Mouse (Mus musculus): ENCODE data around the gene Gm20479. TPM values are rescaled to one million over a fixed set of nuclear protein-coding genes. Genes with fewer than 3 reads are reported as not detected.

Gene Gm20479
- polyA plus RNA-seq, 1 experiment from 2014 or later = not detected

DNA sequence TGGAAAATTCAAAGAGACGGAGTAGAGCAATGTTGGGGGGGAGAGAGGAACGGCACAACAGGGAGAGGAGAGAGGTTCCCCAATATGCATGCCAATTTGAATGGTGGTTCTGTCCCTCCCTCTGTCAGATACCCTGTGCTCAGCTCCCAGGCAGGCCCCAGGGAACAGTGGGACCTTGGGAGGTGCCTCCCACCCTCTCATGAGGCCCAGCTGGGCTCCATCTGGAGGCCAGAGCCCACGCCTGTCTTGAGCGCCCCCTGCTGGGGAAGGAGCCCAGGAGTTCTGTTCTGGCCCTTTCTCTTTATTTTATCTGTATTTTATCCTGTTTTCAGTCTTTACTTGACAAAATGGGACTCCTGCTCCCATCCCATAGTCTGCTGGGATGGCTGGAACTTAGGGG, 27.5 kb upstream of the Gm20479 start:
- Histone ChIP-seq H3K4me3 (no peak overlapping the region), H3K36me3 (ENCODE audit: poor library complexity, severe bottlenecking) (no peaks in the 10 kb centered on the region), H3K27me3 (peaks cover 16% of the 10 kb centered on the region), H3K27ac (no peak overlapping the region), H3K9me3 (replicated peaks) (no peaks in the 10 kb centered on the region), H3K4me1 (peaks cover 7% of the 10 kb centered on the region; the same call in 1 of the 2 replicates), H3K9ac (no peak overlapping the region), H3K4me2 (no peak overlapping the region)
- ATAC-seq = peak; percentile 51; the same call in 1 of the 2 replicates
- 42% methylated on average over 4 of the region's 4 CpGs for WGBS

DNA sequence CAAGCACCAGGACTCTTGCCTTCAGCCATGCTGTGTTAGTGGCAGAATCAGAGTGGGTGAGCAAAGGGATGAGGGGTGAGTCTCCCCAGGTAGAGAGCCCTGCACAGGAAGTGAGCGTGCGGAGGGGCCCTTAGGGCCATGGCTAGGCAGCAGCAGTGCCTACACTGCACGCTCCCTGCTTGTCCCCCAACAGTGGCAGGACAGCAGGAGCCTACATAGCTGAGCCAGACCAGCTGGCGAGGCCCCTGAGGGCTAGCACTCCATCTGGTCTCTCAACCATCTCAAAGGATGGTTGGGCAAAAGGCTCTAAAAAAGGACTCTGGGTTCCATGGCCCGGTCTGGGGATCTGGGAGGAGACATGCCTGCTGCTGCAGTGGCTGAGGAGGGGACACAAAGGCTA, 26.9 kb upstream of the Gm20479 start:
- H3K36me3 ChIP-seq (ENCODE audit: poor library complexity, severe bottlenecking) = no peaks in the 10 kb centered on the region
- peaks cover 7% of the 10 kb centered on the region; the same call in 1 of the 2 replicates for H3K4me1 ChIP-seq
- no peak overlapping the region for H3K4me2 ChIP-seq
- H3K9ac ChIP-seq = no peak overlapping the region
- ATAC-seq = no peak
- H3K9me3 ChIP-seq (replicated peaks) = no peaks in the 10 kb centered on the region
- WGBS = 66% methylated on average over 5 of the region's 5 CpGs
- no peak overlapping the region for H3K27ac ChIP-seq
- peaks cover 17% of the 10 kb centered on the region for H3K27me3 ChIP-seq
- no peak overlapping the region for H3K4me3 ChIP-seq

DNA sequence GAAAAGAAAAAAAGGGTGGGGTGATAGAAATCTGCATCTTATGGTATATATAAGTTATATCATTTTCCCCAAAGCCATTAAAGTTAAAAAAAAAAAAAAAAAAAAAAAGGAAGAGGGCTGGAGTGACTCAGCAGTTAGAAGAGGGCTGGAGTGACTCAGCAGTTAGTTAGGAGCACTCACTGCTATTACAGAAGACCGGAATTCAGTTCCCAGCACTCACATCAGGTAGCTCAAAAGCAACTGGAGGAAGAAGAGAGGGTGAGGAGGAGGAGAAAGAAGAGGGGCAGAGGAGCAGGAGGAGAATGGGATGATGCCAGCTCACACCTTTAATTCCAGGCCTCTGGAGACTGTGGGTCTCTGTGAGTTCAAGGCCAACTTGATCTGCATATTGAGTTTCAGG, 26.0 kb upstream of the Gm20479 start:
- Histone ChIP-seq H3K27me3 (peaks cover 25% of the 10 kb centered on the region), H3K4me1 (peaks cover 7% of the 10 kb centered on the region; the same call in 1 of the 2 replicates), H3K9me3 (replicated peaks) (no peaks in the 10 kb centered on the region), H3K4me3 (no peak overlapping the region), H3K9ac (no peak overlapping the region), H3K4me2 (no peak overlapping the region), H3K36me3 (ENCODE audit: poor library complexity, severe bottlenecking) (no peaks in the 10 kb centered on the region), H3K27ac (no peak overlapping the region)
- ATAC-seq = no peak
- 83% methylated on average over 1 of the region's 1 CpGs for WGBS

DNA sequence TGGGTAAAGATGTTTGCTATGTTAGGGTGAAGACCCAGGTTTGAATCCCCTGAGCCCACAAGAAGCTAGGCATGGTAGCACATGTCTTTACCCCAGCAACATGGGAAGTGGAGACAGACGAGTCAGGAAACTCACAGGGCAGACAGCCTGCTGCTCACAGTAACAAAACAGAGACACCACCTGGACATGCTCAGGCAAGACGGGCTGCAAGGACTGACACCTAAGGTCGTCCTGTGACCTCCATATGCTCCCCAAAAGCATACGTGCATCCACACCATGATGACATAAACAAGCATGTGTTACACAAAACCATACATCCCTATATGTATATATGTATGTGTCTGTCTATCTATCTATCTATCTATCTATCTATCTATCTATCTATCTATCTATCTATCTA, 24.3 kb upstream of the Gm20479 start:
- WGBS = 63% methylated on average over 4 of the region's 4 CpGs
- Histone ChIP-seq H3K4me2 (no peak overlapping the region), H3K36me3 (ENCODE audit: poor library complexity, severe bottlenecking) (no peaks in the 10 kb centered on the region), H3K4me1 (peaks cover 7% of the 10 kb centered on the region; the same call in 1 of the 2 replicates), H3K27ac (no peak overlapping the region), H3K4me3 (no peak overlapping the region), H3K9ac (no peak overlapping the region), H3K27me3 (peaks cover 37% of the 10 kb centered on the region), H3K9me3 (replicated peaks) (no peaks in the 10 kb centered on the region)
- no peak for ATAC-seq

- Histone ChIP-seq H3K9me3 (replicated peaks) (no peaks in the 10 kb centered on the region), H3K4me3 (no peak overlapping the region), H3K27ac (no peak overlapping the region), H3K9ac (no peak overlapping the region), H3K4me1 (peaks cover 7% of the 10 kb centered on the region; the same call in 1 of the 2 replicates), H3K27me3 (peaks cover 42% of the 10 kb centered on the region), H3K36me3 (ENCODE audit: poor library complexity, severe bottlenecking) (no peaks in the 10 kb centered on the region), H3K4me2 (no peak overlapping the region)
- 48% methylated on average over 1 of the region's 1 CpGs for WGBS
- no peak for ATAC-seq
Measured at GRCm38 (mm10) chr7:27381009-27381408, 23.8 kb upstream of the Gm20479 start.

DNA sequence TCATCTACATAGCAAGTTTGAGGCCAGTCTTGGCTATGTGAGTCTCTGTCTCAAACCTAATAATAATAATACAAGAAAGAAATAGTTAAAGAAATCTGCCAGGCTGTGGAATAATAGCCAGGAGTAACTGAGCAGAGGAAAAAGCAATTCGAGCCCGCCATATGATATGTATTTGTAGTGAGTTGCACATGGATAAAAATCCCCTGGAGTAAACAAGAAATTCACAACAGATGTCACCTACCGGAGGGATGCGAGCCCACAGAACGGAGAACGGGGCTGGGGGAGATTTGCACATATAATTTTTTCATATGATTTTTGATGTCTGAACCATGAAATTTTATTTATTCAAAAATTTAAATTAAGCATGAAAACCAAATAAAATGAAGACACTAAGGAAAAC, 22.6 kb upstream of the Gm20479 start:
- H3K4me3 ChIP-seq = no peak overlapping the region
- no peaks in the 10 kb centered on the region for H3K9me3 ChIP-seq (replicated peaks)
- H3K4me2 ChIP-seq = no peak overlapping the region
- H3K9ac ChIP-seq = no peak overlapping the region
- H3K36me3 ChIP-seq (ENCODE audit: poor library complexity, severe bottlenecking) = no peaks in the 10 kb centered on the region
- no peak for ATAC-seq
- 86% methylated on average over 6 of the region's 6 CpGs for WGBS
- peaks cover 49% of the 10 kb centered on the region for H3K27me3 ChIP-seq
- no peak overlapping the region for H3K27ac ChIP-seq
- peaks cover 6% of the 10 kb centered on the region; the same call in 1 of the 2 replicates for H3K4me1 ChIP-seq

DNA sequence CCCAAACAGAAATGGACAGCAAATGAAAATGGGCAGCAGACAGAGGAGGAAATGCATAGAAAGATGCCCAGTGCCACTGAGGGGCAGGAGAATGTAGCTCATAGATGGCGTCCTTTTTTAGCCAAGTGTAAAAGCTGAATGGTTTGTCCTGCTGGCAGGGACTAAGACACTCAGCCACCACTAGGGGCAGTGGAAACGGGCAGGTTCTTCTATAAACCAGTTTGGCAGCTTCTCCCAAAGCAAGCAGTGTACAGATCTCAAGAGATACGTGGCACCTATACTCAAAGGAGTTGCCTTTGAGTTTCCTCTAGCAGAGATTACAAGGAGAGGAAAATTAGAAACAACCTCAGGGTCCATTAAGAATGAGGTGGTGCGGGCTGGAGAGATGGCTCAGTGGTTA, 21.2 kb upstream of the Gm20479 start:
- peaks cover 59% of the 10 kb centered on the region for H3K27me3 ChIP-seq
- H3K36me3 ChIP-seq (ENCODE audit: poor library complexity, severe bottlenecking) = no peaks in the 10 kb centered on the region

GRCm38 (mm10) chr7:27375274-27375673, 18.1 kb upstream of the Gm20479 start:
- peak overlapping the region; percentile 30; the same call in 1 of the 2 replicates for H3K9ac ChIP-seq
- no peaks in the 10 kb centered on the region for H3K36me3 ChIP-seq (ENCODE audit: poor library complexity, severe bottlenecking)
- peak overlapping the region; percentile 32 for H3K4me2 ChIP-seq
- H3K9me3 ChIP-seq (replicated peaks) = 0 out of 2 replicates have a peak, but pooled peaks cover 2% of the 10 kb centered on the region
- no peak overlapping the region for H3K27ac ChIP-seq
- H3K4me1 ChIP-seq = peaks cover 4% of the 10 kb centered on the region; the same call in 1 of the 2 replicates
- peak overlapping the region; percentile 10; the same call in 1 of the 2 replicates for H3K4me3 ChIP-seq
- no peak for ATAC-seq
- peaks cover 85% of the 10 kb centered on the region for H3K27me3 ChIP-seq
- WGBS = 1% methylated on average over 22 of the region's 22 CpGs

More for the DNA sequence above, 21.2 kb upstream of the Gm20479 start:
- WGBS = 26% methylated on average over 4 of the region's 4 CpGs
- ATAC-seq = no peak
- Histone ChIP-seq H3K9ac (no peak overlapping the region), H3K4me1 (no peaks in the 10 kb centered on the region; the same call in 1 of the 2 replicates), H3K4me3 (no peak overlapping the region), H3K27ac (no peak overlapping the region), H3K4me2 (no peak overlapping the region), H3K9me3 (replicated peaks) (no peaks in the 10 kb centered on the region)

DNA sequence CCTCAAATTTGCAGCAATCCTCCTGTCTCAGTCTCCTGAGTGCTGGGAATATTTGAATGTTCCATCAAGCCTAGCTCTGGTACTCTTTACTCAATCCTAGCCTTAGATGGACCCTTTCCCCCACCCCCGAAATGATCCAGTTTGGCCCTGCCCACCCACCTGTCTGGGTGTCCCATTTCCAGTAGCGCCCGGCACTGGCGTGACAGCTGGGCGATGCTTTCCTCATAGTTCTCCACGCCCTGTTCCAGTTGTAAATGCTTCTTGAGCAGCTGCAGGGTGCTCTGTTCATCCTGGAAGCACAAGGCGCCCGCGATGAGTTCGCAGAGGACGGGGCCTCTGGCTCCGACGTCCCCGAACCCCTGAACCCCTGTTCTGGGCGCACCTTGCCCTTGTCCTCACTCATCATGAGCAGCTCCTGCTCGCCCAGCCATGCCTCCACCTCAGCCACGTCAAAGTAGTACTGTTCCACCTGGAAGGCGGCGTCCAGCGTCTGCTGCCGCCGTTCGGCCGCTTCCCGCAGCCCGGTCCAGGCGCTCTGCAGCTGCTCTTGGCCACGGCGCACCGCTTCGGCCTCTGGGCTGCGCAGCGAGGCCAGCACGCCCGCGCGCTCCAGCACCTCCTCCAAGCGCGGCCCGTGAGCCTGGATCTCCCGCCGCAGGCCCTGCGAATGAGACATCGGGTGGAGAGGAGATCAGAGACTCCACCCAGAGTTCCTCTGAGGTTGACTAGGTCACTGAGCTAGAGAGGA, 14.7 kb upstream of the Gm20479 start:
- peaks cover 11% of the 10 kb centered on the region for H3K4me1 ChIP-seq
- H3K9ac ChIP-seq = 0 out of 2 replicates have a peak overlapping the region, but pooled peaks have one; percentile 22
- no peak for ATAC-seq
- 5% methylated on average over 44 of the region's 44 CpGs for WGBS
- no peak overlapping the region for H3K27ac ChIP-seq
- H3K36me3 ChIP-seq (ENCODE audit: poor library complexity, severe bottlenecking) = no peaks in the 10 kb centered on the region
- 0 out of 2 replicates have a peak overlapping the region, but pooled peaks have one; percentile 11 for H3K4me3 ChIP-seq
- peak overlapping the region; percentile 20 for H3K4me2 ChIP-seq
- H3K9me3 ChIP-seq (replicated peaks) = 0 out of 2 replicates have a peak, but pooled peaks cover 9% of the 10 kb centered on the region
- peaks cover 98% of the 10 kb centered on the region for H3K27me3 ChIP-seq

DNA sequence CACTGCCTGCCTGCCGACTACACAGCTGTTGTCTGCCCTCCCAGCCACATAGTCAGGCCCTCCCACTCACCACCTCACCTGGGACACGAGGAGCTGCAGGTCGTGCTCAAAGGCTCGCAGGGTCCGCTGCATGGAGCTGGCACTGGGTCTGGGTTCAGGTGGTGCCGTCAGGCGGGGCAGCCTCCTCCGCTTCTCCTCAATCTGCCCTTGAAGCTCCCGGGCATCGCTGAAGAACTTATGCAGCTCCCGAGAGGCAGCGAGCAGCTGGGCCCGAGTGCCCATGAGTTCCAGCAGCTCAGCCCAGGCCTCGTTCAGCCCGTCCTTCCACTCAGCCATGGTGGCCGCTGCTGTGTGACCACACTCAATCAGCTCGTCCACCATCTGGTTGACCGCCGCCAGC, 11.9 kb upstream of the Gm20479 start:
- WGBS = 88% methylated on average over 19 of the region's 19 CpGs
- H3K36me3 ChIP-seq (ENCODE audit: poor library complexity, severe bottlenecking) = no peaks in the 10 kb centered on the region
- no peak for ATAC-seq

GRCm38 (mm10) chr7:27367976-27368375, 10.8 kb upstream of the Gm20479 start:
- H3K27me3 ChIP-seq = peaks cover 100% of the 10 kb centered on the region
- H3K27ac ChIP-seq = no peak overlapping the region
- H3K9me3 ChIP-seq (replicated peaks) = 0 out of 2 replicates have a peak, but pooled peaks cover 9% of the 10 kb centered on the region
- H3K36me3 ChIP-seq (ENCODE audit: poor library complexity, severe bottlenecking) = no peaks in the 10 kb centered on the region
- 14% methylated on average over 11 of the region's 11 CpGs for WGBS
- no peak overlapping the region; the same call in 1 of the 2 replicates for H3K4me2 ChIP-seq
- ATAC-seq = no peak
- H3K9ac ChIP-seq = no peak overlapping the region
- H3K4me1 ChIP-seq = peaks cover 21% of the 10 kb centered on the region
- no peak overlapping the region for H3K4me3 ChIP-seq

More for the DNA sequence above, 11.9 kb upstream of the Gm20479 start:
- H3K9me3 ChIP-seq (replicated peaks) = 0 out of 2 replicates have a peak, but pooled peaks cover 9% of the 10 kb centered on the region
- H3K27ac ChIP-seq = no peak overlapping the region
- no peak overlapping the region for H3K4me2 ChIP-seq
- H3K27me3 ChIP-seq = peaks cover 100% of the 10 kb centered on the region
- H3K4me1 ChIP-seq = peaks cover 18% of the 10 kb centered on the region
- H3K9ac ChIP-seq = no peak overlapping the region
- H3K4me3 ChIP-seq = no peak overlapping the region

GRCm38 (mm10) chr7:27366082-27366844, 9.0 kb upstream of the Gm20479 start:
- Histone ChIP-seq H3K27me3 (peaks cover 91% of the 10 kb centered on the region), H3K9ac (no peak overlapping the region), H3K9me3 (replicated peaks) (0 out of 2 replicates have a peak, but pooled peaks cover 9% of the 10 kb centered on the region), H3K4me1 (peaks cover 21% of the 10 kb centered on the region), H3K36me3 (ENCODE audit: poor library complexity, severe bottlenecking) (no peaks in the 10 kb centered on the region), H3K27ac (no peak overlapping the region), H3K4me2 (no peak overlapping the region), H3K4me3 (no peak overlapping the region)
- no peak for ATAC-seq
- WGBS = 34% methylated on average over 21 of the region's 21 CpGs

Data from forebrain, embryonic 13.5 days (tissue).